Mouse (Mus musculus) stomach, embryonic 16.5 days (tissue): ENCODE data around the gene Hmces. TPM values are rescaled to one million over a fixed set of nuclear protein-coding genes. Genes with fewer than 3 reads are reported as not detected.

ENCODE experiments used
- ATAC-seq: fragments of 200-750 bp; cut with Nextera tagmentation; 2 replicates; pipeline ENCODE4 v1.8.0; 2017; ENCODE audit warnings: moderate number of reproducible peaks, moderate TSS enrichment; ENCODE audit not compliant: insufficient read depth, low FRiP score
- H3K27ac ChIP-seq: fragments of 300-500 bp; sonication (generic); 2 replicates; pipeline ENCODE4 v1.5.1; 2014; ENCODE audit warnings: low read length
- H3K27me3 ChIP-seq: fragments of 300-500 bp; sonication (generic); 2 replicates; pipeline ENCODE4 v1.6.1; 2014; ENCODE audit warnings: low read length, control low read depth, mixed read lengths; ENCODE audit not compliant: control insufficient read depth, insufficient read depth
- H3K36me3 ChIP-seq: fragments of 300-500 bp; sonication (generic); 2 replicates; pipeline ENCODE4 v1.6.1; 2014; ENCODE audit warnings: low read length; ENCODE audit not compliant: control insufficient read depth, insufficient read depth
- H3K4me1 ChIP-seq: fragments of 300-500 bp; sonication (generic); 2 replicates; pipeline ENCODE4 v1.6.1; 2014; ENCODE audit warnings: low read length, control low read depth, mixed read lengths; ENCODE audit not compliant: control insufficient read depth, insufficient read depth
- H3K4me2 ChIP-seq: fragments of 300-500 bp; sonication (generic); 2 replicates; pipeline ENCODE4 v1.6.1; 2014; ENCODE audit warnings: low read depth, low read length, mixed read lengths
- H3K4me3 ChIP-seq: fragments of 300-500 bp; sonication (generic); replicated peaks from 2 replicates; pipeline ENCODE4 v1.5.1; 2014; ENCODE audit warnings: mild to moderate bottlenecking, low read length
- H3K9ac ChIP-seq: fragments of 300-500 bp; sonication (generic); 2 replicates; pipeline ENCODE4 v1.6.1; 2014; ENCODE audit warnings: low read length
- H3K9me3 ChIP-seq: fragments of 300-500 bp; sonication (generic); replicated peaks from 2 replicates; pipeline ENCODE4 v1.6.1; 2016; ENCODE audit warnings: low read length, control low read depth; ENCODE audit not compliant: control insufficient read depth
- WGBS: fragments of 180-500 bp; shearing (Covaris S2); extraction: QIAGEN DNeasy Blood & Tissue Kit; methylation state at CpG from one replicate; pipeline ENCODE4 v1.1.7; 2014; 5-methylcytosine and 5-hydroxymethylcytosine counted together
- microRNA-seq: library from miRNA; unstranded; fragments of <30 nt; microRNA quantifications from one replicate; pipeline ENCODE4, GENCODE M21; 2016
- polyA plus RNA-seq: library from polyadenylated mRNA; unstranded; fragments of >200 nt; fragmentation: Nextera tagmentation; extraction: Ambion mirVana; gene quantifications from 2 replicates; pipeline ENCODE4 v1.2.1, GENCODE M21; 2015

Gene Hmces
- polyA plus RNA-seq, 1 experiment from 2014 or later, result 38.4 TPM

GRCm38 (mm10) chr6:87982506-87982905, 68.8 kb downstream of the Hmces start:
- ATAC-seq, result no peak
- Histone ChIP-seq H3K27ac (no peak overlapping the region), H3K9ac (peak overlapping the region; percentile 95), H3K36me3 (no peaks in the 10 kb centered on the region), H3K4me1 (peaks cover 12% of the 10 kb centered on the region), H3K4me2 (peak overlapping the region; percentile 72), H3K9me3 (no peaks in the 10 kb centered on the region), H3K27me3 (no peaks in the 10 kb centered on the region), H3K4me3 (peak overlapping the region; percentile 93; the same call in 1 of the 2 replicates)
- WGBS, result 61% methylated on average over 9 of the region's 9 CpGs

Small RNA genes within 50 kb of the gene (microRNA-seq; reads per million reads assigned to microRNA genes)
- 1.5 reads per million for gene Gm47286

Other genes starting within 250 kb of the Hmces start
- 14.2 and 15.5 TPM in 2 replicates for gene Aplf, start 241.7 kb upstream of the Hmces start, polyA plus RNA-seq
- gene Efcc1, start 183.1 kb upstream of the Hmces start, polyA plus RNA-seq, result 0.90 and 1.3 TPM in 2 replicates
- 1.2 and 1.4 TPM in 2 replicates for gene Gp9, start 135.9 kb upstream of the Hmces start, polyA plus RNA-seq
- gene Rab43, start 101.8 kb upstream of the Hmces start, polyA plus RNA-seq, result 8.9 and 10.7 TPM in 2 replicates
- 3.0 and 6.1 TPM in 2 replicates for gene Gm45140, start 78.1 kb upstream of the Hmces start, polyA plus RNA-seq
- gene Isy1, start 75.1 kb upstream of the Hmces start, polyA plus RNA-seq, result 40.1 and 48.1 TPM in 2 replicates
- gene Cnbp, start 62.8 kb upstream of the Hmces start, polyA plus RNA-seq, result 937 and 1,037 TPM in 2 replicates
- 171 and 182 TPM in 2 replicates for gene Copg1, start 26.1 kb upstream of the Hmces start, polyA plus RNA-seq
- 4.0 and 7.1 TPM in 2 replicates for gene H1fx, start 67.7 kb downstream of the Hmces start, polyA plus RNA-seq
- gene Rab7, start 131.3 kb downstream of the Hmces start, polyA plus RNA-seq, result 246 and 267 TPM in 2 replicates
- gene Rpn1, start 170.5 kb downstream of the Hmces start, polyA plus RNA-seq, result 468 and 478 TPM in 2 replicates